Mouse (Mus musculus) heart, adult 2 months (tissue): ENCODE results near the gene Slc4a11. TPM values are rescaled to one million over a fixed set of nuclear protein-coding genes. Genes with fewer than 3 reads are reported as not detected.

ENCODE experiments used
- DNase-seq, 2 experiments: peaks; one replicate each; pipeline ENCODE4 v3.0.0; 2021
- H3K27ac ChIP-seq: fragments of 200-600 bp; 2 replicates; pipeline ENCODE4 v1.8.1; 2022
- H3K27me3 ChIP-seq: fragments of 200-500 bp; 2 replicates; pipeline ENCODE4 v1.6.1; 2012; ENCODE audit warnings: mild to moderate bottlenecking, low read length, inconsistent platforms, mixed read lengths; ENCODE audit not compliant: control insufficient read depth, insufficient read depth
- H3K36me3 ChIP-seq: fragments of 200-500 bp; 2 replicates; pipeline ENCODE4 v1.6.1; 2012; ENCODE audit warnings: low read length, inconsistent platforms; ENCODE audit not compliant: control insufficient read depth, insufficient read depth
- H3K4me1 ChIP-seq: fragments of 200-500 bp; 2 replicates; pipeline ENCODE4 v1.6.1; 2011; ENCODE audit warnings: low read length; ENCODE audit not compliant: control insufficient read depth, insufficient read depth
- H3K4me3 ChIP-seq: fragments of 200-600 bp; 2 replicates; pipeline ENCODE4 v1.8.1; 2022
- H3K79me2 ChIP-seq: fragments of 200-500 bp; replicated peaks from 2 replicates; pipeline ENCODE4 v1.6.1; 2012; ENCODE audit warnings: mild to moderate bottlenecking, inconsistent platforms, low read length, moderate library complexity, mixed read lengths; ENCODE audit not compliant: control insufficient read depth, insufficient read depth
- H3K9ac ChIP-seq: fragments of 200-500 bp; 2 replicates; pipeline ENCODE4 v1.6.1; 2012; ENCODE audit warnings: low read depth, mild to moderate bottlenecking, control low read depth, inconsistent platforms, low read length, mixed read lengths
- CTCF ChIP-seq: fragments of 200-600 bp; IDR thresholded peaks from 2 replicates; pipeline ENCODE4 v1.8.1; 2022; ENCODE audit warnings: antibody characterized with exemption, mild to moderate bottlenecking, moderate library complexity
- EP300 ChIP-seq: fragments of 200-500 bp; IDR thresholded peaks from 2 replicates; pipeline ENCODE4 v1.6.1; 2011; ENCODE audit warnings: low read depth, low read length, control low read depth; ENCODE audit not compliant: insufficient read depth
- POLR2A ChIP-seq: fragments of 200-500 bp; IDR thresholded peaks from 2 replicates; pipeline ENCODE4 v1.6.1; 2011; ENCODE audit warnings: mild to moderate bottlenecking, low read depth, low read length, control low read depth; ENCODE audit not compliant: insufficient read depth
- WGBS: fragments of 180-500 bp; shearing (Covaris S2); methylation state at CpG from one replicate; pipeline ENCODE4 v1.1.7; 2018; 5-methylcytosine and 5-hydroxymethylcytosine counted together
- intact Hi-C: fragments of 180-260 bp; cut with DNase I; formaldehyde crosslinking; loops from one replicate; pipeline ENCODE4 v1.15.1; 2025
- polyA plus RNA-seq: library from polyadenylated mRNA; depleted of rRNA; stranded (reverse); fragments of >200 nt; gene quantifications from 2 replicates; pipeline ENCODE4 v1.2.3, GENCODE M21; 2012
- total RNA-seq, 2 experiments: library from RNA; stranded (reverse); gene quantifications; 2 replicates each; pipeline ENCODE4 v1.2.3; 2021

Gene Slc4a11
- total and polyA plus RNA-seq, 3 experiments, result 0.10 to 0.37 (median 0.14) TPM

- TF ChIP-seq CTCF, result no peak
- TF ChIP-seq EP300, result no peak
- TF ChIP-seq POLR2A, result no peak
- H3K27ac ChIP-seq, result no peak overlapping the region
- WGBS, result 65% methylated on average over 10 of the region's 10 CpGs
- no peaks in the 10 kb centered on the region; the same call in 1 of the 2 replicates for H3K36me3 ChIP-seq
- intact Hi-C loops, result no loop called here
- H3K27me3 ChIP-seq, result no peaks in the 10 kb centered on the region
- no peak overlapping the region for H3K4me3 ChIP-seq
- H3K4me1 ChIP-seq, result peaks cover 4% of the 10 kb centered on the region; the same call in 1 of the 2 replicates
- H3K9ac ChIP-seq, result no peak overlapping the region
- DNase-seq, result no peak
- H3K79me2 ChIP-seq, result no peaks in the 10 kb centered on the region
Observed at GRCm38 (mm10) chr2:130707057-130707456, 9.7 kb upstream of the Slc4a11 start.

GRCm38 (mm10) chr2:130706602-130707001 lies 9.3 kb upstream of the Slc4a11 start:
- DNase-seq, result no peak
- 56% methylated on average over 4 of the region's 4 CpGs for WGBS
- H3K36me3 ChIP-seq, result no peaks in the 10 kb centered on the region; the same call in 1 of the 2 replicates
- H3K27ac ChIP-seq, result no peak overlapping the region
- intact Hi-C loops, result no loop called here
- peaks cover 4% of the 10 kb centered on the region; the same call in 1 of the 2 replicates for H3K4me1 ChIP-seq
- H3K27me3 ChIP-seq, result no peaks in the 10 kb centered on the region
- H3K79me2 ChIP-seq, result no peaks in the 10 kb centered on the region
- no peak overlapping the region for H3K4me3 ChIP-seq
- H3K9ac ChIP-seq, result no peak overlapping the region
- TF ChIP-seq CTCF (no peak), EP300 (no peak), POLR2A (no peak)

GRCm38 (mm10) chr2:130705178-130705577 lies 7.9 kb upstream of the Slc4a11 start:
- 77% methylated on average over 6 of the region's 6 CpGs for WGBS
- Histone ChIP-seq H3K79me2 (no peaks in the 10 kb centered on the region), H3K9ac (no peak overlapping the region), H3K4me3 (no peak overlapping the region), H3K27me3 (no peaks in the 10 kb centered on the region), H3K27ac (no peak overlapping the region), H3K4me1 (peaks cover 4% of the 10 kb centered on the region; the same call in 1 of the 2 replicates), H3K36me3 (no peaks in the 10 kb centered on the region; the same call in 1 of the 2 replicates)
- DNase-seq, result no peak
- intact Hi-C loops, result no loop called here
- TF ChIP-seq POLR2A (no peak), CTCF (no peak), EP300 (no peak)

GRCm38 (mm10) chr2:130704040-130705001 lies 7.0 kb upstream of the Slc4a11 start:
- H3K27ac ChIP-seq, result no peak overlapping the region
- 31% methylated on average over 9 of the region's 9 CpGs for WGBS
- no peak for DNase-seq

GRCm38 (mm10) chr2:130697821-130698266 lies 525 bp upstream of the Slc4a11 start:
- no peaks in the 10 kb centered on the region for H3K4me1 ChIP-seq
- no peaks in the 10 kb centered on the region for H3K36me3 ChIP-seq
- no peak overlapping the region for H3K27ac ChIP-seq
- peaks cover 2% of the 10 kb centered on the region; the same call in 1 of the 2 replicates for H3K27me3 ChIP-seq
- no peak for TF ChIP-seq CTCF
- TF ChIP-seq EP300, result no peak
- no peak for TF ChIP-seq POLR2A
- no peak for DNase-seq
- peak overlapping the region; percentile 57 for H3K4me3 ChIP-seq
- 12% methylated on average over 14 of the region's 14 CpGs for WGBS
- H3K79me2 ChIP-seq, result no peaks in the 10 kb centered on the region
- no peak overlapping the region for H3K9ac ChIP-seq
- intact Hi-C loops, result no loop called here

More at GRCm38 (mm10) chr2:130704040-130705001, 7.0 kb upstream of the Slc4a11 start:
- Histone ChIP-seq H3K9ac (no peak overlapping the region), H3K4me1 (peaks cover 4% of the 10 kb centered on the region; the same call in 1 of the 2 replicates), H3K4me3 (no peak overlapping the region), H3K36me3 (no peaks in the 10 kb centered on the region; the same call in 1 of the 2 replicates), H3K79me2 (no peaks in the 10 kb centered on the region), H3K27me3 (no peaks in the 10 kb centered on the region)
- TF ChIP-seq CTCF, result no peak
- no peak for TF ChIP-seq POLR2A
- no peak for TF ChIP-seq EP300
- intact Hi-C loops, result no loop called here
